Mouse (Mus musculus) kidney, embryonic 15.5 days (tissue): ENCODE results near the gene Atad3a. TPM values are rescaled to one million over a fixed set of nuclear protein-coding genes. Genes with fewer than 3 reads are reported as not detected.
"Not testable (repeated sequence)": the region's sequence is repeated elsewhere in the genome, so short reads cannot be mapped to it uniquely, and the experiment has no call there.

Experiments
- ATAC-seq: fragments of 200-750 bp; cut with Nextera tagmentation; replicated peaks from 2 replicates; pipeline ENCODE4 v1.8.0; 2017; ENCODE audit warnings: moderate TSS enrichment; ENCODE audit not compliant: low FRiP score
- H3K27ac ChIP-seq: fragments of 300-500 bp; sonication (generic); 2 replicates; pipeline ENCODE4 v1.5.1; 2015; ENCODE audit warnings: mild to moderate bottlenecking, inconsistent platforms
- H3K27me3 ChIP-seq: fragments of 300-500 bp; sonication (generic); 2 replicates; pipeline ENCODE4 v1.6.1; 2015; ENCODE audit warnings: inconsistent platforms
- H3K36me3 ChIP-seq: fragments of 300-500 bp; sonication (generic); 2 replicates; pipeline ENCODE4 v1.6.1; 2015; ENCODE audit warnings: inconsistent platforms
- H3K4me1 ChIP-seq: fragments of 300-500 bp; sonication (generic); 2 replicates; pipeline ENCODE4 v1.6.1; 2015; ENCODE audit warnings: inconsistent platforms
- H3K4me2 ChIP-seq: fragments of 300-500 bp; sonication (generic); 2 replicates; pipeline ENCODE4 v1.6.1; 2015; ENCODE audit warnings: moderate library complexity, mild to moderate bottlenecking, inconsistent platforms
- H3K4me3 ChIP-seq: fragments of 300-500 bp; sonication (generic); replicated peaks from 2 replicates; pipeline ENCODE4 v1.5.1; 2015; ENCODE audit warnings: mild to moderate bottlenecking, inconsistent platforms
- H3K9ac ChIP-seq: fragments of 300-500 bp; sonication (generic); 2 replicates; pipeline ENCODE4 v1.6.1; 2015; ENCODE audit warnings: mild to moderate bottlenecking, inconsistent platforms
- H3K9me3 ChIP-seq: fragments of 300-500 bp; sonication (generic); replicated peaks from 2 replicates; pipeline ENCODE4 v1.6.1; 2016; ENCODE audit warnings: inconsistent platforms
- WGBS: fragments of 180-500 bp; shearing (Covaris S2); methylation state at CpG from one replicate; pipeline ENCODE4 v1.1.7; 2015; ENCODE audit warnings: mixed read lengths; 5-methylcytosine and 5-hydroxymethylcytosine counted together
- polyA plus RNA-seq: library from polyadenylated mRNA; unstranded; fragments of >200 nt; fragmentation: Nextera tagmentation; extraction: Ambion mirVana; gene quantifications from 2 replicates; pipeline ENCODE4 v1.2.1, GENCODE M21; 2015

Gene Atad3a
- polyA plus RNA-seq, 1 experiment from 2014 or later: 124 TPM

GRCm38 (mm10) chr4:155746036-155746548 is 14.8 kb downstream of the Atad3a start:
- Histone ChIP-seq H3K9ac (no peak overlapping the region), H3K9me3 (no peaks in the 10 kb centered on the region), H3K36me3 (peaks cover 99% of the 10 kb centered on the region), H3K27ac (no peak overlapping the region), H3K4me3 (no peak overlapping the region), H3K27me3 (no peaks in the 10 kb centered on the region), H3K4me1 (no peaks in the 10 kb centered on the region), H3K4me2 (no peak overlapping the region)
- 86% methylated on average over 8 of the region's 8 CpGs for WGBS
- no peak for ATAC-seq

DNA sequence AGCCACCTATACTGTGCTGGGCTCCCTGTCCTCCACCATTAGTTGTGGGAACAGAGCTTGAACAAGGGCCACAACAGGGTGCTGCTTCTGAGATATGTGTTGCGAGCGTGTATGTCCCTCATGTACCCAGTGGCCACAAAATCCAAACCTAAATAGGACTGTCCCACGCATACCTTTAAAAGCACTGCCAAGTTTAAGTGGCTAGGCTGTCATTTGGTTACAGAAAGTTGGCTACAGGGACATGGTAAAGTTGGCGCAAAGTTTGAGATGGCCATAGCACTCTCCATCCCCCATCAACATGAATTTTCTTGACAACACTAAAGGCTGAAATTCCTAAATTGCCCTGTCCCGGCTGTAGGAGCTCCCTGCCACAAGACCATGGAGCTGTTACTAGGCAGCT is 15.8 kb downstream of the Atad3a start:
- H3K4me3 ChIP-seq: no peak overlapping the region
- no peaks in the 10 kb centered on the region for H3K9me3 ChIP-seq
- peaks cover 99% of the 10 kb centered on the region for H3K36me3 ChIP-seq
- H3K4me1 ChIP-seq: no peaks in the 10 kb centered on the region
- 91% methylated on average over 5 of the region's 5 CpGs for WGBS
- no peak overlapping the region for H3K27ac ChIP-seq
- no peak overlapping the region for H3K9ac ChIP-seq
- no peak for ATAC-seq
- no peaks in the 10 kb centered on the region for H3K27me3 ChIP-seq
- H3K4me2 ChIP-seq: no peak overlapping the region

- no peaks in the 10 kb centered on the region for H3K27me3 ChIP-seq
- H3K9ac ChIP-seq: no peak overlapping the region
- no peaks in the 10 kb centered on the region for H3K4me1 ChIP-seq
- peaks cover 99% of the 10 kb centered on the region for H3K36me3 ChIP-seq
- H3K9me3 ChIP-seq: no peaks in the 10 kb centered on the region
- H3K4me3 ChIP-seq: no peak overlapping the region
- ATAC-seq: no peak
- no peak overlapping the region for H3K27ac ChIP-seq
- H3K4me2 ChIP-seq: no peak overlapping the region
- 91% methylated on average over 8 of the region's 8 CpGs for WGBS
These were observed 16.4 kb downstream of the Atad3a start for GRCm38 (mm10) chr4:155744474-155744873.

GRCm38 (mm10) chr4:155742684-155743083 is 18.2 kb downstream of the Atad3a start:
- 95% methylated on average over 5 of the region's 5 CpGs for WGBS
- peaks cover 83% of the 10 kb centered on the region for H3K36me3 ChIP-seq

DNA sequence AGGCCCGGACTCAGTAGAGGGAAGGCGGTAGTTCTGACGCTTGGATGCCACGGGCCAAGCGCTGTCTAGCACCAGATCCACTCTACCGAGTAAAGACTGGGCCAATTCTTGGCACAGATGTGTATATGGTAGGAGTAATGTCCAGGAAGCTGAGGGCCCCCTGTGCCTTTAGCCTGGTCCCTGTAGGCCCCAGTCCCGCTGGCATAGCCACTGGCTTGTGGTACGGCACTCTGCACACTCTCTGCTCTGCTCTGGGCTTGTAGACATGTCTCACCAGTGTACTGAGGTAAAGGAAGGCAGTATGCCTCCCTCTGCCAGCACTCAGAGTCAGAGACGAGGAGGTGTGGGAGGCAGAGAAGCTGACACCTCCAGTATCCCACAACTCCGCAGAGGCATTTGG is 20.2 kb downstream of the Atad3a start:
- H3K9me3 ChIP-seq, H3K4me3 ChIP-seq, H3K27ac ChIP-seq, H3K27me3 ChIP-seq, H3K9ac ChIP-seq, H3K4me2 ChIP-seq, ATAC-seq: not testable (repeated sequence)
- peaks cover 14% of the 10 kb centered on the region for H3K4me1 ChIP-seq
- H3K36me3 ChIP-seq: peaks cover 75% of the 10 kb centered on the region
- WGBS: 83% methylated on average over 10 of the region's 10 CpGs

More at GRCm38 (mm10) chr4:155742684-155743083, 18.2 kb downstream of the Atad3a start:
- Histone ChIP-seq H3K27ac (no peak overlapping the region), H3K27me3 (no peaks in the 10 kb centered on the region), H3K4me1 (0 out of 2 replicates have a peak, but pooled peaks cover 6% of the 10 kb centered on the region), H3K9me3 (no peaks in the 10 kb centered on the region), H3K4me3 (no peak overlapping the region), H3K9ac (no peak overlapping the region), H3K4me2 (no peak overlapping the region)
- ATAC-seq: no peak

DNA sequence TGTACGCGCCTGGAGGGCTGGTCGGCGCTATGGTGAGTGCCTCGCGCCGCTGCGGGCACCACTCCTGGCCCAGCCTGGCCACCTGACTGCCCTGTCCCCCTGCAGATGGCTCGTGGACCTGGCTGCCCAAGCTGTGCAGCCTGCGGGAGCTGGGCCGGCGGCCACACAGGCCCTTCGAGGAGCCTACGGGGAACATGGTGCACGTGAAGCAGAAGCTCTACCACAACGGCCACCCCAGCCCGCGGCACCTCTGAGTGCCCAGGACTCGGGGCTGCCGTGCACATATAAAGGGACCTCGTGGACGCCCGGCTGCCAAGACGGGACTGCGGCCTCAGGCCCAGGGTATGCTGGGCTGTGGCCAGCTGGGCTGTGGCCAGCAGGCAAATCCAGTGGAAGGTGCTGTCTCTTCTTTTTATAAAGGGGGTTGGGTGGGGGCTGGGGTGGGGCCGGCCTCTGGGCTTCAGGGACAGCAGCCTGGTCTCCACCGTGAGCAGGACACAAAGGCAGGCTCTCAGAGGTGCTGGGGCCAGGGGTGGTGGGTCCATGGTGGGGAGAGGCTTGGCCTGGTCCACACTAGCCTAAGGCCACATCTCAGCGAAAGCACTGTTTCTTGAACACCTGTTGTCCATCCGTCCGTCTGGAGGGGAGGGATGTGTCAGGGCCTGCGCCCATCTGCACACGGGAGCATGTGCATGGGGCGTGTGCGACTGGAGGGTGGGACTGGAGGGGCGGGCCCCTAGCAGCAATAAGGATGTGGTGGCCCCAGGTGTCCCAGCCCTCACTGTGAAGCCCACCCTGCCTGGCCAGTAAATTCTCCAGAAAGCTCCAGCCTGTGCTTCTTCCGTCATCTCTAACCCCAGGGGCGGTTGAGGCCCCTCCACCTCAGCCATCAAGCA is 20.9 kb downstream of the Atad3a start:
- Histone ChIP-seq H3K27ac (no peak overlapping the region), H3K4me1 (peaks cover 19% of the 10 kb centered on the region), H3K9ac (no peak overlapping the region), H3K4me2 (no peak overlapping the region), H3K4me3 (no peak overlapping the region), H3K9me3 (no peaks in the 10 kb centered on the region), H3K27me3 (no peaks in the 10 kb centered on the region), H3K36me3 (peaks cover 68% of the 10 kb centered on the region)
- 86% methylated on average over 37 of the region's 37 CpGs for WGBS
- no peak for ATAC-seq

DNA sequence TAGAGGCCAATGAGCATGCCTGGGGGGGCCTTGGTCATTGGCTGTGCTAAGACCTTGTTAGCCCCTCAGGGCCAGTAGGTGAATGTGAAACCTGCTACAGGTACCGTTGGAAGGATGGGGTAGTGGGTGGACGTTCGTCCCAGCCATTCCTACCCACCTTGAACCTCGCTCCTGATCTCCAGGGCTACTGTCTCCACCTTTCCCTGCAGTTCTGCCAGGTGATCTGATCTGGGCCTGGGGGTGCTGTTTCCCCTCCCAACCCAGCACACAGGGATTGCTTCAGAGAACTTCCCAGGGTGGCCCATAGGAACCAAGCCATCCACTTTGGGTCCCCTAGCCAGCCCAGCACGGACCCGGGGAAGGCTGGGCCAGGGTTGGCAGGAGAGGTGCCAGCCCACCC is 21.7 kb downstream of the Atad3a start:
- Histone ChIP-seq H3K36me3 (peaks cover 60% of the 10 kb centered on the region), H3K27me3 (no peaks in the 10 kb centered on the region), H3K9ac (no peak overlapping the region), H3K27ac (no peak overlapping the region), H3K9me3 (no peaks in the 10 kb centered on the region), H3K4me3 (no peak overlapping the region), H3K4me1 (peaks cover 21% of the 10 kb centered on the region), H3K4me2 (no peak overlapping the region)
- 88% methylated on average over 6 of the region's 6 CpGs for WGBS
- no peak for ATAC-seq

DNA sequence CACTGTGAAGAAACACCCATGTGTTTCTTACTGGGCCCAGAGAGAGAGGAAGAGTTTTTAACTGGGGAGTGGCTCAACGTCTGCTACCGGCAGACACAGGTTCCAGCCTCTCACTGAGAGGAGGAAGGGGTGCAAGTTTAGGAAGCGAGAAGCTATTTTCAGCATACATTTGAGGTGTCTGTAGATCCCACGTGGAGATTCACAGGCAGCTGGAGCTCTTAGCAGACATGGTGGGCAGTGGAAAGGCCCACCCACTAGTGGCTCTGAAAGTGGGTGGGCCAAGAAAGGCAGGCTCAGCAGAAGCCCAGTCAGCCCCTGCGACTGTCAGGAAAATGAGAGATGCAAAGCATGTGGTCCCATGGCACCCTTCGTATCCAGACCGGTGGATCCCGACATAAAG is 22.6 kb downstream of the Atad3a start:
- Histone ChIP-seq H3K9me3 (no peaks in the 10 kb centered on the region), H3K9ac (no peak overlapping the region), H3K27me3 (no peaks in the 10 kb centered on the region), H3K36me3 (peaks cover 53% of the 10 kb centered on the region), H3K4me1 (peaks cover 29% of the 10 kb centered on the region), H3K27ac (no peak overlapping the region), H3K4me3 (no peak overlapping the region), H3K4me2 (no peak overlapping the region)
- no peak for ATAC-seq
- 51% methylated on average over 8 of the region's 8 CpGs for WGBS

DNA sequence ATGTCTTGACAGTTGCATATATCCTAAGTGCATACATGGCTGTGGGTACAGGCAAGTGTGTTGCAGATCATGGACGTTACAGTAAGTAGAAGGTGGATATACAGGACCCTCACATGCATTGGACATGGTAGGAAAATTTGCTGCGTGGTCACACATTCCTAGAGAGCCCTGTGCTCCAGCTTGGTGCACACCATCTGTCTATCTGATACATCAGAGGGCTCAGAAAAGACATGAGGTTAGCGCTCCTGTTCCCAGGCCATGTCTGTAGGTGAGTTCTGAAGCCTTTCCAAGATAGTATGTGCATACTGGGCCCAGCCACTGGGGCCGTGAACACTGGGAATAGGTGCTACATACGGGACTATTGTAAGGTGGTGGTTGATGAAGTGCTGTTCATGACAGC is 24.5 kb downstream of the Atad3a start:
- no peak for ATAC-seq
- peaks cover 53% of the 10 kb centered on the region for H3K36me3 ChIP-seq
- no peak overlapping the region; the same call in 1 of the 2 replicates for H3K27ac ChIP-seq
- no peak overlapping the region for H3K9ac ChIP-seq
- peak overlapping the region; percentile 96; the same call in 1 of the 2 replicates for H3K4me2 ChIP-seq
- H3K9me3 ChIP-seq: no peaks in the 10 kb centered on the region
- WGBS: 92% methylated on average over 5 of the region's 5 CpGs
- H3K27me3 ChIP-seq: no peaks in the 10 kb centered on the region
- H3K4me3 ChIP-seq: no peak overlapping the region
- peaks cover 31% of the 10 kb centered on the region for H3K4me1 ChIP-seq

GRCm38 (mm10) chr4:155735788-155736187 is 25.1 kb downstream of the Atad3a start:
- peak overlapping the region; percentile 96 for H3K4me2 ChIP-seq
- WGBS: 62% methylated on average over 5 of the region's 5 CpGs
- ATAC-seq: no peak

DNA sequence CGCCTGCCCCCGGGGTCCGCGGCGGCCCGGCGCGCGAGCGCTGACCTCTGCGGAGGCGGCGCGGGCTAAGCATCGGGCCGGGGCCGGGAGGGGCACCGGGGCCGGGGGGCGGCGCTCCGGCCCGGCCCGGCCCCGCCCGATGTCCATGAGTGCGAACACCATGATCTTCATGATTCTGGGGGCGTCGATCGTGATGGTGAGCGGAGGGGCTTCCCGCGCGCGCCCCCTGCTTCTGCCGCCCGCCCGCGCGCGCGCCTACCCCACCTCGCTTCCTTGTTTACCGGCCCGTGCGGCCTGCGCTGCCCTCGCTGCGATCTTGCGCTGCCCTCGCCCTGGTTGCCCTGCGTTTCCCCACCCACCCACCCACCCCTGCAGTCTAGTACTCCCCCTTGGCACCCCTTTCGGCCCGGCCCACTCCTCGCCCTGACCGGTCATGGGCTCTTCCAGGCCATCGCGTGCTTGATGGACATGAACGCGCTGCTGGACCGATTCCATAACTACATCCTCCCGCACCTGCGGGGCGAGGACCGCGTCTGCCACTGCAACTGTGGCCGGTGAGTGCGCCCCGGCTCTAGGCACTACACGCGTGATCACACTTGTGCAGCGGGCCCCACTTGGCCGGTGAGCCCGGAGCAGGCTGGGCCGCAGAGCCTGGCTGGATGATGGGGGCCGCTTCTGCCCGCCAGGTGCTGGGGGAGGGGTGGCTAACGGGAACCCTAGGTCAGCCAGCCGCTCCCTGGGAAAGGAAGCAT is 25.8 kb downstream of the Atad3a start:
- no peaks in the 10 kb centered on the region for H3K9me3 ChIP-seq
- ATAC-seq: peak; percentile 82
- peak overlapping the region; percentile 96 for H3K4me2 ChIP-seq
- no peaks in the 10 kb centered on the region for H3K27me3 ChIP-seq
- peaks cover 51% of the 10 kb centered on the region for H3K36me3 ChIP-seq
- 1% methylated on average over 37 of the region's 79 CpGs for WGBS
- peak overlapping the region; percentile 88 for H3K4me3 ChIP-seq
- peak overlapping the region; percentile 93 for H3K27ac ChIP-seq
- peak overlapping the region; percentile 89 for H3K9ac ChIP-seq
- H3K4me1 ChIP-seq: peaks cover 31% of the 10 kb centered on the region

More at GRCm38 (mm10) chr4:155735788-155736187, 25.1 kb downstream of the Atad3a start:
- peaks cover 31% of the 10 kb centered on the region for H3K4me1 ChIP-seq
- no peaks in the 10 kb centered on the region for H3K27me3 ChIP-seq
- peaks cover 53% of the 10 kb centered on the region for H3K36me3 ChIP-seq
- peak overlapping the region; percentile 89 for H3K9ac ChIP-seq
- peak overlapping the region; percentile 93 for H3K27ac ChIP-seq
- peak overlapping the region; percentile 88 for H3K4me3 ChIP-seq
- no peaks in the 10 kb centered on the region for H3K9me3 ChIP-seq
